Mouse (Mus musculus) liver, embryonic 14.5 days (tissue): Measurements from ENCODE around the gene Gm4181. TPM values are rescaled to one million over a fixed set of nuclear protein-coding genes. Genes with fewer than 3 reads are reported as not detected.
"Not testable (repeated sequence)": the region's sequence is repeated elsewhere in the genome, so short reads cannot be mapped to it uniquely, and the experiment has no call there.

Source experiments
- ATAC-seq: fragments of 200-750 bp; cut with Nextera tagmentation; 2 replicates; pipeline ENCODE4 v1.8.0; 2017; ENCODE audit warnings: moderate number of reproducible peaks, mild to moderate bottlenecking, moderate library complexity; ENCODE audit not compliant: insufficient read depth
- DNase-seq, 3 experiments: peaks; one replicate each; pipeline ENCODE4 v3.0.0-alpha.2; 2012 to 2013; ENCODE audit warnings: low read depth in 3 of 3, low spot score in 3 of 3
- H3K27ac ChIP-seq: fragments of 300-500 bp; sonication (generic); 2 replicates; pipeline ENCODE4 v1.5.1; 2014; ENCODE audit warnings: moderate library complexity, mild to moderate bottlenecking, control low read depth, inconsistent platforms
- H3K27me3 ChIP-seq: fragments of 300-500 bp; sonication (generic); 2 replicates; pipeline ENCODE4 v1.6.1; 2014; ENCODE audit warnings: mild to moderate bottlenecking, low read length, moderate library complexity; ENCODE audit not compliant: control insufficient read depth, insufficient read depth
- H3K36me3 ChIP-seq: fragments of 300-500 bp; sonication (generic); replicated peaks from 2 replicates; pipeline ENCODE4 v1.6.1; 2014; ENCODE audit warnings: low read depth; ENCODE audit not compliant: control insufficient read depth, insufficient read depth
- H3K4me1 ChIP-seq, 2 experiments: fragments of 200-500 bp in 1 of 2; fragments of 300-500 bp in 1 of 2; sonication (generic) in 1 of 2; replicated peaks; 2 replicates each; pipeline ENCODE4 v1.6.1; 2012 to 2014; ENCODE audit warnings: antibody characterized with exemption in 1 of 2, inconsistent platforms in 1 of 2, low read length in 1 of 2; ENCODE audit not compliant: control insufficient read depth in 2 of 2, insufficient read depth in 2 of 2
- H3K4me2 ChIP-seq: fragments of 300-500 bp; sonication (generic); 2 replicates; pipeline ENCODE4 v1.6.1; 2014; ENCODE audit warnings: low read depth, mild to moderate bottlenecking, control low read depth, moderate library complexity
- H3K4me3 ChIP-seq, 2 experiments: fragments of 200-500 bp in 1 of 2; fragments of 300-500 bp in 1 of 2; sonication (generic) in 1 of 2; 2 replicates each; pipeline ENCODE4 v1.5.1; 2012 to 2014; ENCODE audit warnings: low read depth in 2 of 2, low read length in 2 of 2, mild to moderate bottlenecking in 2 of 2, control low read depth in 1 of 2, inconsistent platforms in 1 of 2, moderate library complexity in 1 of 2; ENCODE audit not compliant: insufficient read depth in 1 of 2
- H3K9ac ChIP-seq: fragments of 300-500 bp; sonication (generic); replicated peaks from 2 replicates; pipeline ENCODE4 v1.6.1; 2014; ENCODE audit warnings: mild to moderate bottlenecking, control low read depth, moderate library complexity
- H3K9me3 ChIP-seq: fragments of 300-500 bp; sonication (generic); 2 replicates; pipeline ENCODE4 v1.6.1; 2016; ENCODE audit warnings: low read length, mixed read lengths; ENCODE audit not compliant: control insufficient read depth
- CTCF ChIP-seq: IDR thresholded peaks from 2 replicates; pipeline ENCODE4 v1.5.1; 2016; ENCODE audit warnings: antibody characterized with exemption, low read depth, control low read depth
- EP300 ChIP-seq: IDR thresholded peaks from 2 replicates; pipeline ENCODE4 v1.6.1; 2016; ENCODE audit warnings: antibody characterized with exemption, low read depth
- WGBS: fragments of 180-500 bp; shearing (Covaris S2); extraction: QIAGEN DNeasy Blood & Tissue Kit; methylation state at CpG from one replicate; pipeline ENCODE4 v1.1.7; 2014; ENCODE audit not compliant: insufficient replicate concordance; 5-methylcytosine and 5-hydroxymethylcytosine counted together
- polyA plus RNA-seq, 2 experiments: library from polyadenylated mRNA; depleted of rRNA in 1 of 2; stranded (reverse) in 1 of 2; unstranded in 1 of 2; fragments of >200 nt; fragmentation: Nextera tagmentation in 1 of 2; extraction: Ambion mirVana in 1 of 2; gene quantifications; 2 replicates each; pipeline versions ENCODE4 v1.2.1 to v1.2.3; 2012 to 2014

Gm4181 gene
- polyA plus RNA-seq (2012; rRNA removed) (not detected in 2 replicates), polyA plus RNA-seq (2014; fragmentation: Nextera tagmentation; extraction: Ambion mirVana) (not detected in 2 replicates)

DNA sequence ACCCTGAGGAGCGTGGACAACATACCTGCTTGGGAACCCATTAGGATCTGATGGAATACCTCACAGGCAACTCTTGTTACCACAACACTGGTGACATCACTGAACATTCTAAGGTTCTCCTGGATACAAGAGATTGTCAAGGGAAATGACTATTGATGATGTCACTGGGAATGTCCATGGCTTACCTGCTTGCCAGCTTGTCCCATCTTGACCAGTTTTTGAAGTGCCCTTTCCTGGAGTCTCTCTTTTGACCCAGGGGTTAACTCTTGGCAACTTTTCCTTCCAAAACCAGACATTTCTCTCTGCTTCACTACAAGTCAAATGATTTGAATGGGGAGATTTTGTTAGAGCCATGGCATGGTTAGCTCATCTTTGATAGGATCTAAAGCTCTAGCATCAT is at the start of gene Gm4181:
Gene Gm4181, minus strand, starts transcription at position 101 of the 400 bp plus-strand sequence.
- H3K4me3 ChIP-seq, ATAC-seq, H3K4me1 ChIP-seq, H3K36me3 ChIP-seq, H3K9ac ChIP-seq, H3K4me2 ChIP-seq, H3K9me3 ChIP-seq, DNase-seq, H3K27ac ChIP-seq, H3K27me3 ChIP-seq: not testable (repeated sequence)
- WGBS: 40% methylated on average over 1 of the region's 1 CpGs

DNA sequence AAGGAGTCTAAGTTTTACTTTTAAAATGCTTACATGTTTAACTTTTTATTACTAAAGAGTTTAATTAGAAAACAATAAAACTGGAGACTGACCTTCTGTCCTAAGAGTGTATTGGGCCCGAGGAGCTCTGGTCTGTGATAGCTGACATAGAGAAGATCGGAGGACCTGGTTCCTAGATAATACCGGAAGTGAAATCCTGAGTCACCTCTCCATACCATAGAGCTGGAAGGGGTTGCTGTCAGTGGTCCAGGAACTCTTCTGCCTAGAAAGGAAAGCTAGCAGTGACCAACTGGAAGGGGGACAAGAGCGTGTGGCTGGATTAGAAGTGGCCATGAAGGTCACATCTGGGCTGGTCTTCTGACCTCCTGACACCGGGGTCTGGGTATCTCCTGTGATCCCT is 41.8 kb upstream of the Gm4181 start:
- H3K27ac ChIP-seq: no peak overlapping the region
- no peak overlapping the region for H3K9ac ChIP-seq
- H3K4me2 ChIP-seq: no peak overlapping the region
- TF ChIP-seq CTCF (no peak), EP300 (no peak)
- no peaks in the 10 kb centered on the region for H3K4me1 ChIP-seq
- H3K9me3 ChIP-seq: no peaks in the 10 kb centered on the region
- DNase-seq (no peak), ATAC-seq (no peak)
- H3K27me3 ChIP-seq: no peaks in the 10 kb centered on the region
- H3K4me3 ChIP-seq: no peak overlapping the region
- 65% methylated on average over 5 of the region's 5 CpGs for WGBS
- no peaks in the 10 kb centered on the region for H3K36me3 ChIP-seq

DNA sequence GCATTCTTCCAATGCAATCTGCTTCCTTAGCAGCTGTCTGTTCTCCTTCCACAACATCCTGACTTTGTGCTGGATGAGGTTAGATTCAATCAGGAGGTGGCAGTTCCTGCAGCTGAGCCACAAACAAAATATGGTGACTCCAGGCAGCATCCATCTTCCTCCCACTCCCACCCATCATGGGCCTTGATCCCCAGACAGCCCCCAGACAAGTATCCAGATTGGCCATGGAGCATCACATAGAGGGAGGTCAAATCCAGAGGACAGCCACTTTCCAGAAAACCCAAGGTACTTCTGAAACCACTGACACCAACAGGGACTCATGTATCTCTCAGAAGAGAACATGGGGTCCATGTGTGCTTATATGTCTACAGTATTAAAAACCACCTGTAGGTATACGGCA is 3.0 kb downstream of the Gm4181 start:
- H3K27ac ChIP-seq, ATAC-seq, H3K9me3 ChIP-seq, H3K27me3 ChIP-seq, H3K4me3 ChIP-seq, H3K4me2 ChIP-seq, DNase-seq, H3K36me3 ChIP-seq, H3K4me1 ChIP-seq, H3K9ac ChIP-seq: not testable (repeated sequence)
- 72% methylated on average over 1 of the region's 1 CpGs for WGBS

DNA sequence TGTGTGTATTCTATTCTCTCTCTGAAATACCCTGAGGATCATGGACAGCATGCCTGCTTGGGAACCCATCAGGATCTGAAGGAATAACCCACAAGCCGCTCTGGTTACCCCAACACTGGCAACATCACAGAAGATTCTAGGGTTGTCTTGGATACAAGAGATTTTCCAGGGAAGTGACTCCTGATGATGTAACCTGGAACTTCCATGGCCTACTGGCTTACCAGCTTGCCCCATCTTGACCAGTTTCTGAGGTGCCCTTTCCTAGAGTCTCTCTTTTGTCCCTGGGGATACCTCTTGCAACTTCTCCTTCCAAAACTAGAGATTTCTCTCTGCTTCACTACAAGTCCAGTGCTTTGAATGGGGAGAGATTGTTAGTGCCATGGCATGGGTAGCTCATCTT is 24.3 kb downstream of the Gm4181 start, which contains the start of gene Gm17078:
Gene Gm17078, minus strand, starts transcription at position 101 of the 400 bp plus-strand sequence.
- no peak within 1 kb of the TSS for H3K4me3 ChIP-seq
- H3K9ac ChIP-seq: no peak within 1 kb of the TSS
- DNase-seq (no peak), ATAC-seq (no peak)
- H3K9me3 ChIP-seq: no peaks in the 10 kb centered on the region
- H3K27ac ChIP-seq: no peak within 1 kb of the TSS
- H3K36me3 ChIP-seq: no peaks in the 10 kb centered on the region
- 53% methylated on average over 1 of the region's 1 CpGs for WGBS
- no peak within 1 kb of the TSS for H3K4me2 ChIP-seq
- TF ChIP-seq EP300 (no peak), CTCF (no peak)
- H3K27me3 ChIP-seq: no peaks in the 10 kb centered on the region
- H3K4me1 ChIP-seq: no peaks in the 10 kb centered on the region

DNA sequence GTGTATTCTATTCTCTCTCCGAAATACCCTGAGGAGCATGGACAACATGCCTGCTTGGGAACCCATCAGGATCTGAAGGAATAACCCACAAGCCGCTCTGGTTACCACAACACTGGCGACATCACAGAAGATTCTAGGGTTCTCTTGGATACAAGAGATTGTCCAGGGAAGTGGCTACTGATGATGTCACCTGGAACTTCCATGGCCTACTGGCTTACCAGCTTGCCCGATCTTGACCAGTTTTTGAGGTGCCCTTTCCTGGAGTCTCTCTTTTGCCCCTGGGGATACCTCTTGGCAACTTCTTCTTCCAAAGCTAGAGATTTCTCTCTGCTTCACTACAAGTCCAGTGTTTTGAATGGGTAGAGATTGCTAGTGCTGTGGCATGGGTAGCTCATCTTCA is 43.4 kb downstream of the Gm4181 start, which contains the start of gene Gm17174:
Gene Gm17174, minus strand, starts transcription at position 101 of the 400 bp plus-strand sequence.
- H3K27ac ChIP-seq, H3K9ac ChIP-seq, H3K4me3 ChIP-seq, H3K9me3 ChIP-seq, DNase-seq, H3K36me3 ChIP-seq, H3K4me2 ChIP-seq, ATAC-seq, H3K4me1 ChIP-seq, H3K27me3 ChIP-seq: not testable (repeated sequence)
- 69% methylated on average over 4 of the region's 4 CpGs for WGBS

Other genes with a start within 250 kb of the Gm4181 start
- not detected in 2 replicates for gene Vmn2r88, start 224.8 kb downstream of the Gm4181 start, polyA plus RNA-seq (2012; rRNA removed)
- not detected in 2 replicates for gene Vmn2r88, start 224.8 kb downstream of the Gm4181 start, polyA plus RNA-seq (2014; fragmentation: Nextera tagmentation; extraction: Ambion mirVana)
- not detected in 2 replicates for gene Vmn2r89, start 183.8 kb downstream of the Gm4181 start, polyA plus RNA-seq (2012; rRNA removed)
- gene Vmn2r89, start 183.8 kb downstream of the Gm4181 start, polyA plus RNA-seq (2014; fragmentation: Nextera tagmentation; extraction: Ambion mirVana): not detected in 2 replicates
- gene Gm5622, start 82.9 kb downstream of the Gm4181 start, polyA plus RNA-seq (2012; rRNA removed): not detected in 2 replicates
- gene Gm5622, start 82.9 kb downstream of the Gm4181 start, polyA plus RNA-seq (2014; fragmentation: Nextera tagmentation; extraction: Ambion mirVana): 0.15 and 0.16 TPM in 2 replicates
- not detected in 2 replicates for gene Gm17175, start 61.6 kb downstream of the Gm4181 start, polyA plus RNA-seq (2012; rRNA removed)
- gene Gm17175, start 61.6 kb downstream of the Gm4181 start, polyA plus RNA-seq (2014; fragmentation: Nextera tagmentation; extraction: Ambion mirVana): not detected in 2 replicates
- gene Gm17174, start 43.5 kb downstream of the Gm4181 start, polyA plus RNA-seq (2012; rRNA removed): not detected in 2 replicates
- not detected in 2 replicates for gene Gm17174, start 43.5 kb downstream of the Gm4181 start, polyA plus RNA-seq (2014; fragmentation: Nextera tagmentation; extraction: Ambion mirVana)
- gene Gm17078, start 24.4 kb downstream of the Gm4181 start, polyA plus RNA-seq (2012; rRNA removed): not detected in 2 replicates
- gene Gm17078, start 24.4 kb downstream of the Gm4181 start, polyA plus RNA-seq (2014; fragmentation: Nextera tagmentation; extraction: Ambion mirVana): not detected in 2 replicates
- gene Gm17079, start 59.8 kb upstream of the Gm4181 start, polyA plus RNA-seq (2012; rRNA removed): not detected in 2 replicates
- gene Gm17079, start 59.8 kb upstream of the Gm4181 start, polyA plus RNA-seq (2014; fragmentation: Nextera tagmentation; extraction: Ambion mirVana): not detected in 2 replicates
- not detected in 2 replicates for gene Gm5800, start 81.5 kb upstream of the Gm4181 start, polyA plus RNA-seq (2012; rRNA removed)
- gene Gm5800, start 81.5 kb upstream of the Gm4181 start, polyA plus RNA-seq (2014; fragmentation: Nextera tagmentation; extraction: Ambion mirVana): not detected in 2 replicates
- gene Ang4, start 137.9 kb upstream of the Gm4181 start, polyA plus RNA-seq (2012; rRNA removed): not detected in 2 replicates
- gene Ang4, start 137.9 kb upstream of the Gm4181 start, polyA plus RNA-seq (2014; fragmentation: Nextera tagmentation; extraction: Ambion mirVana): not detected in 2 replicates
- not detected in 2 replicates for gene AY358078, start 164.4 kb upstream of the Gm4181 start, polyA plus RNA-seq (2012; rRNA removed)
- not detected in 2 replicates for gene AY358078, start 164.4 kb upstream of the Gm4181 start, polyA plus RNA-seq (2014; fragmentation: Nextera tagmentation; extraction: Ambion mirVana)
- 13.2 and 25.0 TPM in 2 replicates for gene Ear6, start 218.0 kb upstream of the Gm4181 start, polyA plus RNA-seq (2012; rRNA removed)
- gene Ear6, start 218.0 kb upstream of the Gm4181 start, polyA plus RNA-seq (2014; fragmentation: Nextera tagmentation; extraction: Ambion mirVana): 2.4 and 3.9 TPM in 2 replicates
- 7.5 and 9.5 TPM in 2 replicates for gene Mettl17, start 249.2 kb upstream of the Gm4181 start, polyA plus RNA-seq (2012; rRNA removed)
- gene Mettl17, start 249.2 kb upstream of the Gm4181 start, polyA plus RNA-seq (2014; fragmentation: Nextera tagmentation; extraction: Ambion mirVana): 10.2 and 10.8 TPM in 2 replicates